Mouse (Mus musculus): Measurements from ENCODE around the gene Camk2n1. TPM values are rescaled to one million over a fixed set of nuclear protein-coding genes. Genes with fewer than 3 reads are reported as not detected.

Camk2n1 gene
- 1.9 and 2.4 TPM in 2 replicates for polyA plus RNA-seq (2015; fragmentation: Nextera tagmentation; extraction: Ambion mirVana)

GRCm38 (mm10) chr4:138453753-138454570 is at the start of gene Camk2n1:
TSS of gene Camk2n1 (plus strand) at chr4:138454314.

GRCm38 (mm10) chr4:138434347-138435316 is 19.5 kb upstream of the Camk2n1 start, which contains the start of gene Mul1:
TSS of gene Mul1 (plus strand) at chr4:138434671.

Other genes with a start within 250 kb of the Camk2n1 start
- gene Hp1bp3, start 238.0 kb upstream of the Camk2n1 start, polyA plus RNA-seq (2015; fragmentation: Nextera tagmentation; extraction: Ambion mirVana): 72.3 and 73.4 TPM in 2 replicates
- gene Sh2d5, start 203.9 kb upstream of the Camk2n1 start, polyA plus RNA-seq (2015; fragmentation: Nextera tagmentation; extraction: Ambion mirVana): not detected in 2 replicates
- 0.27 and 0.32 TPM in 2 replicates for gene Kif17, start 203.9 kb upstream of the Camk2n1 start, polyA plus RNA-seq (2015; fragmentation: Nextera tagmentation; extraction: Ambion mirVana)
- 136 and 166 TPM in 2 replicates for gene Ddost, start 149.6 kb upstream of the Camk2n1 start, polyA plus RNA-seq (2015; fragmentation: Nextera tagmentation; extraction: Ambion mirVana)
- gene Pink1, start 128.0 kb upstream of the Camk2n1 start, polyA plus RNA-seq (2015; fragmentation: Nextera tagmentation; extraction: Ambion mirVana): 111 and 152 TPM in 2 replicates
- gene Cda, start 86.3 kb upstream of the Camk2n1 start, polyA plus RNA-seq (2015; fragmentation: Nextera tagmentation; extraction: Ambion mirVana): 3.4 and 3.7 TPM in 2 replicates
- gene Fam43b, start 57.8 kb upstream of the Camk2n1 start, polyA plus RNA-seq (2015; fragmentation: Nextera tagmentation; extraction: Ambion mirVana): 0.05 TPM in 1 of 2 replicates, not detected in the other
- 16.6 and 16.9 TPM in 2 replicates for gene Mul1, start 19.6 kb upstream of the Camk2n1 start, polyA plus RNA-seq (2015; fragmentation: Nextera tagmentation; extraction: Ambion mirVana)
- not detected in 2 replicates for gene Vwa5b1, start 181.6 kb downstream of the Camk2n1 start, polyA plus RNA-seq (2015; fragmentation: Nextera tagmentation; extraction: Ambion mirVana)

Measured in skeletal muscle tissue, postnatal 0 days (tissue).